Mouse (Mus musculus): ENCODE data around the gene Scap.
"Not testable (repeated sequence)": the region's sequence is repeated elsewhere in the genome, so short reads cannot be mapped to it uniquely, and the experiment has no call there.

Gene Scap

DNA sequence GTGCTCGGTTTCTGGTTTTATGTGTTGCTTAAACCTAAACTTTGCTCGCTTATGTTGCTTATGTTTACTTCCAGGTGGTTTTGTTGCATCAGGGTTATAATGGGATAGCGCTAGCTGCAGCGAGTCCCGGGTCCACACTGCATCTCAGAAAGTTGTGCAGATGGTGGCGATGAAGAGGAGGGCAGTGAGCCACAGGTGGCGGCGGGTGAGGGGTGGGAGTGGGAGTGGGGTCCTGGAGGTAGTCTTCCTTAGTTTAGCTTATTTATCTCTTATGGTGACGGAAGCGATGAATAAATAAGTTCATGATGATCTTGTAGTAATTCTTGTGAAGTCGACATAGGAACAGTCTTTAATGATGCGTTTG is 790 bp downstream of the Scap start:
- DNase-seq, result peak; percentile 32

DNA sequence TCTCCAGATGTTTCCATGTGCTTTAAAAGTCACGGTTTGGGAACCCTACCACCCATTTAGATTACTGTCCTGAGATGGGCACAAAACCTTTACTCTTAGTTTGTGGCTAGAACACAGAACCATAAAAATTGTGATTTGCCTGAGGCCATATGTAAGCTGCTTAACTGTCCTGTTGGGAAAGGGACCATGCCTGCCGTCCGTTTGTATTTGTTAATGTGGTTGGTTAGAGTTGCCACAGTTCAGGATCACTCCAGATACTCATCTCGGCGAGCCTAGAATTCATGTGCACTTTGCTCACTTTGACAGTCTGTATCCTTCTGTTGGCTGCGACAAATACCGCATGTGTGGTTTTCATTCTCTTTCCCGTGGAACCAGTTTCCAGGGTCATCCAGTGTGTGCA is 1.8 kb downstream of the Scap start:
- no peak for DNase-seq

GRCm38 (mm10) chr9:110340037-110340750 is 7.1 kb downstream of the Scap start:
- no peak for DNase-seq

DNA sequence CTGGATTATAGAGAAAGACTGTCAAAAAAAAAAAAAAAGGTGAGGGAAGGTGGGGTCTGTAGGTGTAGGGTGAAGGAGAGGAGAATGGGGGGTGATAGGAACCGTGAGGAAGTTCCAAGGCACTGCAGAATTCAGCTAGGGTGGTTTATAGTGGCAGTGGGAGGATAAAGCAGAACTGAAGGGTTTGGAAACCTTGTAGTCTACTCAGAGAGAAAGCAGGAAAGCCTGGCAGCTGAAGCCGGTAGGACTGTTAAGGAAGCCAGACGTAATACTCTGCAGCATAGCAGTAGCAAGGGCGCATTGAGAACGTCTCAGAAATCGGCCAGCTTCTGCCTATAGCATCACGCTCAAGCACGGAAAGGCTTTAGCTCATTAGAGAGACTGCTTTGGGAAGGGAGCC is 8.9 kb downstream of the Scap start:
- DNase-seq, result no peak

DNA sequence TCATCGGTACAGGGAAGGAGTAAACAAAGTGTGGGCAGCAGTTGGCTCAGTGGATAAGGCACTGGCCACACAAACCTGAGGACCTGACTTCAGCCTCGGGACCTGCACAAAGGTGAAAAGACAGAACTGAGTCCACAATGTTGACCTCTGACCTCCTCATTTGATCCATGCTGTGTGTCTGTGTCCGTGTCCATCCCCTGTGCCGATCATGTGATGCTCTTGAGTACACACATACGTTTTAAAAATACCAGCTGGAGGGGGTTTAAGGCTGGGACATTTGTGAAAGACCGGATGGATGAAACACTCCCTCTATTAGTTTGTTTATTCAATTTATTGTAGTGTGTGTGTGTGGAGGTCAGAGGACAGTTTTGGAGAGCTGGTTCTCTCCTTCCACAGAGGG is 10.7 kb downstream of the Scap start:
- no peak for DNase-seq

- no peak for DNase-seq
Measured at GRCm38 (mm10) chr9:110345057-110345739, 12.1 kb downstream of the Scap start.

GRCm38 (mm10) chr9:110348899-110349298 is 15.8 kb downstream of the Scap start:
- DNase-seq, result no peak

DNA sequence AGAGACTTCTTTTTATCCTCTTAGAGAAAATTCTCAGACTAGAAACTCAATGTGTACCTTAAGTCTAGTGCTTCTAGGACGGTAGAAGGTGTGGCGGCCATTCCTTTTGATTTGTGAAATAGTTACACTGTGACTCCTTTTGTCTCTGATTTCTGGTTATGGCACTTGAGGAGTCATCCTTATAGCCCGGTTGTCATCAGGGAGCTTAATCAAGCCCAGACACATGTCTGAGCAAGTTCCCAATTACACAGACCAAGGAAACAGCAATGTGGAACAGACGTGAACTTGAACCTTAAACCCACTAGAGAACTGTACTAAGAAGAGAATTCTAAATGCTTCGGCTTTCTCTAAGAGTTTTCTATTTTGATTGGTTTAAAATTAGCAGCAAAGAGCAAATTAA is 17.1 kb downstream of the Scap start:
- DNase-seq, result no peak

- no peak for DNase-seq
Measured at GRCm38 (mm10) chr9:110350612-110351011, 17.5 kb downstream of the Scap start.

GRCm38 (mm10) chr9:110351350-110351749 is 18.3 kb downstream of the Scap start:
- no peak for DNase-seq

DNA sequence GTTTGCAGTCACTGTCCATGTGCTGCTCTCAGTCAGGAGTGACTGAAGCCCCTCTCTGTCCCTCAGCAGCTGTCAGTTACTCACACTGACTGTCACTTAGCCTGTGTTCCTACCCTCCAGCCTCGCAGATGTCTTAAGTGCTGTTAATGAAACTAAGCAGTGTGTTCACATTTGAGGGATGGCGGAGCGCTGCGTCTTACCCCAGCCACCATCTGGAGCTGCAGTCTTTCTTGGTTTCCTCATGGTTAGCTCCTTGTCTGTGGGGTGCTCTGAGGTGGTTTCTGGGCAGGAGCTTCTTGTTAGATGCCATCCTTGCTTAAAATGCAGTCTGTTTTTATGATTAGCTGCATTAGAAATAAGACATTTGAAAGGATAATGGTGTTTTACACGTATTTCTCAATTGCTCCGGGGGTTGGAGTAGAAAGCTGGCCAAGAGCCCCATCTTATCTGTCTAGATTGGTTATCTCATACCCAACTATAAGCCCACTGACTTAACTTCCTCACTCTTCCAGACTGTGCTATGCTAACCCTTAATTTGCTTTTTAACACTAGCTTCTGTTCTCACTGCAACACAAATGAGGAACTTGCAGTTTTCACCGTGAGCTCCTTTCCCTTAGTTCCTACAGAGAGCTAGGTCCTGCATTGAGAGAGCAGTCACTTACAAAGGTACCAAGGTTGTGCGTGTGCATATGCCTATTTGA is 19.0 kb downstream of the Scap start:
- DNase-seq, result peak; percentile 29

GRCm38 (mm10) chr9:110358341-110358740 is 25.3 kb downstream of the Scap start:
- no peak for DNase-seq

DNA sequence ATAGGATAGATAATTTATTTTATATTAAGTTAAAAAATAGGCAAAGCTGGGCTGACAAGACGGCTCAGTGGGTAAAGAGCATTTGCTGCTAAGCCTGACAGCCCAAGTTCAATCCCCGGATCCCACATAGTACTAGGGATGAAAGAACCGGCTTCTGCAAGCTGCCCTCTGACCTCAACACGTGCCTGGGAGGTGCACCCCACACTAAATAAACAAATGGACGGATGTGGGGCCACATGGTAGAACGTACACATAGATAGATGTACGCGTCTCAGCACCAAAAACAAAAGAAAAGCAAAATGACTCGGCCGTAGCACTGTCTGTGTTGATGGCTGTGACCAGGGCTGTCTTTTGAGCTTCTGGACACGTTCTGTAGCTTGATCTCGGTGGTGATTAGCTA is 28.2 kb downstream of the Scap start:
- no peak for DNase-seq

- DNase-seq, result no peak
Measured at GRCm38 (mm10) chr9:110362337-110362736, 29.2 kb downstream of the Scap start.

GRCm38 (mm10) chr9:110366746-110367145 is 33.7 kb downstream of the Scap start:
- DNase-seq, result no peak

DNA sequence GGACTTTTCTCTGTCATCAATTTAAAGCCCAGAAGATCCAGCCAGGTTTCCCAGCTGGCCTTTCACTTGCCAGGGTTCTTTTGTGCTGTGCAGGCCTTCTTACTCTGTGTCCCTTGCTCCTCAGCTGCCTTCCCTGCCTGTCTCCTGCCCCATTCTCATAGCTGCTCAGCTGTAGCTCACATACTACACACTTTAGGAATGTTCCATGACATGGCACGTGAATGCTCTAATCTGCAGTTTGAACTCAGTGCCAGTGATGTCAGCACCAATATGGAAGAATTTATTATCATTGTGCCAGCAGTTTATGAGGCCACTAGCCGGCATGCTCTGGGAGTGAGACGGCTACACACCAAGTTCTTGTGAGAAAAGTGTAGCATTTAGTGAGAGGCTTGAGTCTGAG is 36.8 kb downstream of the Scap start:
- no peak for DNase-seq

- no peak for DNase-seq
Measured at GRCm38 (mm10) chr9:110373871-110374270, 40.8 kb downstream of the Scap start.

GRCm38 (mm10) chr9:110375668-110376067 is 42.6 kb downstream of the Scap start:
- DNase-seq, result no peak

- not testable (repeated sequence) for DNase-seq
Measured at GRCm38 (mm10) chr9:110377655-110378054, 44.6 kb downstream of the Scap start.

DNA sequence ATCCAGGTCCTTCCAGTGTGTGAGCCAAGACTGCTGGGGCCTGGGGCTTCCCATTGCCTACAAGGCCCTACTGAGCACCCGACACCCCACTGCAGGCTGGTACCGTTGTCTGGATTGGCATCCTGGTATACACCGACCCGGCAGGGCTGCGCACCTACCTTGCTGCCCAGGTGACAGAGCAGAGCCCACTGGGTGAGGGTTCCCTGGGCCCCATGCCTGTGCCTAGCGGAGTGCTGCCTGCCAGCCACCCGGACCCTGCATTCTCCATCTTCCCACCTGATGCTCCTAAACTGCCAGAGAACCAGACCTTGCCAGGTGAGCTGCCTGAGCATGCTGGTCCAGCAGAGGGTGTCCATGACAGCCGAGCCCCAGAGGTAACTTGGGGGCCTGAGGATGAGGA is 46.3 kb downstream of the Scap start:
- no peak for DNase-seq

DNA sequence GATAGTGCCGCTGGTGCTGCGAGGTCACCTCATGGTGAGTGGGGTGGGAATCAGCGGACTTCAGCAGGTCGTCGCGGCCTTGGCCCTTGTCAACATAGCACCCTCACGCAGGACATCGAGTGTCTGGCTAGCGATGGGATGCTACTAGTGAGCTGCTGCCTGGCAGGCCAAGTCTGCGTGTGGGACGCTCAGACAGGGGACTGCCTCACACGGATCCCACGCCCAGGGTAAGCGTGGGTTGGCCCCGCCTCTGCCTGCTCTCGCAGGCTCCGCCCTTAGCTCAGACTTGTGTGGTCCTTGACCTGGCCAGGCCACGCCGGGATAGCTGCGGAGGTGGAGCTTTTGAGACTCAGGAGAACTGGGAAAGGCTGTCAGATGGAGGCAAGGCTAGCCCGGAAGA is 47.6 kb downstream of the Scap start:
- no peak for DNase-seq

- no peak for DNase-seq
Measured at GRCm38 (mm10) chr9:110381292-110381691, 48.2 kb downstream of the Scap start.

GRCm38 (mm10) chr9:110384369-110384929 is 51.4 kb downstream of the Scap start:
- DNase-seq, result no peak

DNA sequence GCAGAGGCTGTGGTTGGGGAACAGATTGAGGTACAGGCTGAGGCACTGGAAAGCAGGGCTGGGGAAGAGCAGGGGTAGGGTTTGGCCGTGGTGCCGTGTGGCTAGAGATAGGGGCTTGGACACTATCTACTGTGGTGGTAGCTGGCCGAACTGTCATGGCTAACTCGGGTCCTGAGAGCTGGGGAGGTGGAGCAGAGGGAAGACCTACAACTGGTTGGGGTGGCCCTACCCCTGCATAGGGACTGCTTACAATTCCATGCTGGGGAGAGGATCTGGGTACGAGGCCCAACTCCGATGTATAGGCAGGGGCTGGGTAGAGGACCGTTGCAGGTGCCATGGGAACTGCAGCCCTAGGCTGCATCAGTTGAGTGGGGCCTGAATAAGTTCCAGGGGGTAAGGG is 54.9 kb downstream of the Scap start:
- DNase-seq, result no peak

Measured in thymus, postnatal 4 days (tissue).